Mouse (Mus musculus): ENCODE measurements at regions not wholly inside any gene's neighbourhood (a gene's known extent, or its start where the extent isn't known, plus 50 kb on each side); places are given as distances from the start of the nearest gene placed in this dataset.

DNA sequence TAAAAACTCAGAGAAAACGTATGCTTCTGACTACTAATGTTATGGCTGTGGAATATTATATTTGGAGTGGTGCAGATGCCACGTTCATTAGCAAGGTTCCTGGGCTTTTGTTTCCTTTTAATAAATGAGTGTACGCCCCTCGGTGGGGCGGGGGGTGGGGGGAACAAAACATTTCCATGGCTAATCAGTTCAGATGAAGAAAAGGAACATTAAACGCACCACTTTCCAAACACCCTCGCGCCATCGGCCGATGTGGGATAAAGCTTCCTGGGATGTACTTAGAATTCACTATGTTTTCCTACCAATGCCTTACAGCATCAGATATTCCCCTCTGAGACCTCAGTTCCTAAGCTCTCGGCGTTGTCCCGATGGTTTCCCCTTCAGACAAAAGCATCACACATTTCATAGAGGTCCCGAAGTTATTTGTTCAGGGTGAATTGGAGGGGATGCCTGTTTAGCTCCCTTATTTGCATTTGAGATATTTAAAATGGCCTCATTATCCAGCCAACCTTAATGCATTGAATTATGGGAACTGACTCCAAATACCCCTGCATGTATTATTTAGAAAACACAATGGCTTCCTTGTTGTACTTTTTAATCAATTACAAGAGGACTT is 155.5 kb upstream of the Pmfbp1 start:
- no peak for TF ChIP-seq CTCF (IDR thresholded peaks at IDR 0.05; ENCODE audit: insufficient read depth, low read length)
- TF ChIP-seq POLR2A (IDR thresholded peaks at IDR 0.05; ENCODE audit: borderline replicate concordance, extremely low read depth, low read depth, low read length), result no peak

Data from lung, adult 2 months (tissue).